Comparison of ENCODE assay signal across 23 mouse cellular contexts in the genomic region with DNA sequence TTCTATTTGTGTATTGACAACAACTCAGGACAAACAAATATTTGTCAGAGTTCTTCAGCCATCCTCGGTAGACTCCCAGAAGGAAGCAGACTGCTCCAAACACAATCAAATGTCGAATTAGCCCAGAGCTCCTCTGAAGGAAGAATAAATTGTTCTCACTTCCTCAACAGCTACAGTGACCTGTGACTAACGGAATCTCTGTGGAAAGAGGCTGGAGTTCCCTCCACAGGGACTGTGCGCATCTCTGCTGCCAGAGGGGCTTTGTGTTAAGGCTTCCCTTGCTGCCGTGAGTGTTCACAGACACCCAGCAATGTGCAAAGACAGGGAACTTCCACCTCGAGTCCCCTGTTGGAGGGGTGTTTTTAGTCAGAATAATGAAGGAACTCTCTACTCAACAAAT.
A peak's percentile ranks its signal among the peaks of the same experiment; 100 is the strongest.
DNase-seq lines count a peak whose midpoint lies in the region; ATAC-seq and TF ChIP-seq lines count a peak whose summit lies in the region.
"Had no signal": no experiment of that assay in that cellular context is flagged by ENCODE, and none has a peak within 500 bp of the region (broad histone marks: within the 10 kb centered on the region; RNA-seq: fewer than 3 reads in every experiment).

No protein-coding gene starts in this region.

- no peak for ATAC-seq in forebrain, embryonic 15.5 days (replicated peaks)
- no peak for ATAC-seq in forebrain, embryonic 12.5 days (ENCODE audit: low FRiP score)
- peak; percentile 68 for ATAC-seq in granulocyte monocyte progenitor cell, adult 5-6 weeks (replicated peaks; ENCODE audit: poor library complexity, severe bottlenecking)
- ATAC-seq: hindbrain, embryonic 16.5 days; inflammation-experienced regulatory T-cells, adult 6 months; intestine, postnatal 0 days had no signal

- no peak for TF ChIP-seq POLR2A in brain, embryonic 14.5 days (IDR thresholded peaks at IDR 0.05; ENCODE audit: borderline replicate concordance, extremely low read depth, insufficient read depth, insufficient read length, poor library complexity, severe bottlenecking)

- no peak overlapping the region for H3K9ac ChIP-seq in forebrain, embryonic 15.5 days (replicated peaks)
- no peak overlapping the region for H3K9ac ChIP-seq in forebrain, embryonic 12.5 days
- H3K9ac ChIP-seq: embryonic facial prominence, embryonic 12.5 days; heart, embryonic 13.5 days; hindbrain, embryonic 12.5 days had no signal

- peaks cover 25% of the 10 kb centered on the region for H3K4me1 ChIP-seq in forebrain, embryonic 15.5 days
- H3K4me1 ChIP-seq in forebrain, embryonic 12.5 days, result peaks cover 6% of the 10 kb centered on the region; the same call in 1 of the 2 replicates
- H3K4me1 ChIP-seq: hindbrain, embryonic 12.5 days had no signal

- H3K4me2 ChIP-seq in forebrain, embryonic 15.5 days (replicated peaks), result no peak overlapping the region
- H3K4me2 ChIP-seq in forebrain, embryonic 12.5 days, result no peak overlapping the region
- H3K4me2 ChIP-seq: embryonic facial prominence, embryonic 12.5 days; heart, embryonic 13.5 days; hindbrain, embryonic 12.5 days had no signal

- 0 out of 2 replicates have a peak overlapping the region, but pooled peaks have one; percentile 6 for H3K27ac ChIP-seq in forebrain, embryonic 15.5 days (replicated peaks)
- H3K27ac ChIP-seq in forebrain, embryonic 12.5 days, result no peak overlapping the region
- H3K27ac ChIP-seq: embryonic facial prominence, embryonic 12.5 days; forebrain, embryonic 10.5 days; heart, embryonic 13.5 days; hindbrain, embryonic 12.5 days had no signal

- no peak for TF ChIP-seq CTCF in brain, embryonic 14.5 days (IDR thresholded peaks at IDR 0.05; ENCODE audit: borderline replicate concordance, extremely low read depth, insufficient read depth, insufficient read length)

- peaks cover 5% of the 10 kb centered on the region; the same call in 1 of the 2 replicates for H3K27me3 ChIP-seq in forebrain, embryonic 15.5 days
- peaks cover 66% of the 10 kb centered on the region for H3K27me3 ChIP-seq in forebrain, embryonic 12.5 days
- H3K27me3 ChIP-seq in splenic B cell, adult 2 months (ENCODE audit: control insufficient read depth, insufficient read depth, low read length, poor library complexity, severe bottlenecking), result no peaks in the 10 kb centered on the region
- H3K27me3 ChIP-seq: embryonic facial prominence, embryonic 12.5 days; hindbrain, embryonic 12.5 days had no signal

- no peak overlapping the region for H3K4me3 ChIP-seq in forebrain, embryonic 15.5 days
- H3K4me3 ChIP-seq in forebrain, embryonic 12.5 days (replicated peaks), result no peak overlapping the region
- H3K4me3 ChIP-seq: embryonic facial prominence, embryonic 12.5 days; erythroblast, embryonic 14.5 days; forebrain, embryonic 10.5 days; heart, embryonic 13.5 days; hindbrain, embryonic 12.5 days had no signal

- WGBS in forebrain, embryonic 15.5 days, result 50% methylated on average over 6 of the region's 6 CpGs
- 59% methylated on average over 6 of the region's 6 CpGs for WGBS in forebrain, embryonic 12.5 days

- no peaks in the 10 kb centered on the region for H3K36me3 ChIP-seq in forebrain, embryonic 15.5 days
- H3K36me3 ChIP-seq in forebrain, embryonic 12.5 days (replicated peaks), result no peaks in the 10 kb centered on the region
- H3K36me3 ChIP-seq in splenic B cell, adult 2 months (ENCODE audit: control insufficient read depth, insufficient read depth, low read length, poor library complexity, severe bottlenecking), result no peaks in the 10 kb centered on the region
- H3K36me3 ChIP-seq: embryonic facial prominence, embryonic 12.5 days; forebrain, embryonic 10.5 days; heart, embryonic 13.5 days; hindbrain, embryonic 12.5 days had no signal

- H3K9me3 ChIP-seq in forebrain, embryonic 15.5 days, result no peaks in the 10 kb centered on the region
- no peaks in the 10 kb centered on the region for H3K9me3 ChIP-seq in forebrain, embryonic 12.5 days
- H3K9me3 ChIP-seq: embryonic facial prominence, embryonic 12.5 days; forebrain, embryonic 10.5 days; heart, embryonic 13.5 days; hindbrain, embryonic 12.5 days had no signal

- DNase-seq in brain, embryonic 14.5 days (ENCODE audit: low read depth), result peak; percentile 19
- peak; percentile 42 for DNase-seq in splenic B cell, adult 2 months (ENCODE audit: low read depth, low spot score)
- no peak for DNase-seq in B cell, adult 2 months
- no peak for DNase-seq in frontal cortex, postnatal 10 days (ENCODE audit: low spot score in 2 of 2)
- DNase-seq: adrenal gland, adult 2 months; adrenal gland, postnatal 25 days; cerebellum, adult 2 months; cerebellum, postnatal 10 days; embryo, embryonic 11 days; gastrocnemius, postnatal 10 days; heart, adult 11 months; heart, postnatal 36 days had no signal

Comparison
In these comparisons a context has a peak if more than half of its experiments do, and no peak if none do; other contexts are left out.
1. DNase-seq: peak in brain, embryonic 14.5 days (single experiment) and splenic B cell, adult 2 months (single experiment); none in B cell, adult 2 months (0 of 2) and frontal cortex, postnatal 10 days (0 of 2).